Mouse (Mus musculus) hindbrain, embryonic 16.5 days (tissue): ENCODE data around the gene Gm9857. TPM values are rescaled to one million over a fixed set of nuclear protein-coding genes. Genes with fewer than 3 reads are reported as not detected.

ENCODE experiments used
- ATAC-seq: fragments of 200-750 bp; cut with Nextera tagmentation; 2 replicates; pipeline ENCODE4 v1.8.0; 2017; ENCODE audit warnings: moderate TSS enrichment, moderate library complexity
- H3K27ac ChIP-seq: fragments of 300-500 bp; sonication (generic); 2 replicates; pipeline ENCODE4 v1.5.1; 2014; ENCODE audit warnings: low read depth, mild to moderate bottlenecking, control low read depth, low read length, moderate library complexity
- H3K27me3 ChIP-seq: fragments of 300-500 bp; sonication (generic); replicated peaks from 2 replicates; pipeline ENCODE4 v1.6.1; 2014; ENCODE audit warnings: low read length; ENCODE audit not compliant: control insufficient read depth, insufficient read depth
- H3K36me3 ChIP-seq: fragments of 300-500 bp; sonication (generic); 2 replicates; pipeline ENCODE4 v1.6.1; 2014; ENCODE audit warnings: mild to moderate bottlenecking, low read length, moderate library complexity, mixed read lengths; ENCODE audit not compliant: control insufficient read depth, insufficient read depth
- H3K4me1 ChIP-seq: fragments of 300-500 bp; sonication (generic); 2 replicates; pipeline ENCODE4 v1.6.1; 2014; ENCODE audit warnings: low read depth, low read length; ENCODE audit not compliant: control insufficient read depth, insufficient read depth
- H3K4me2 ChIP-seq: fragments of 300-500 bp; sonication (generic); 2 replicates; pipeline ENCODE4 v1.6.1; 2014; ENCODE audit warnings: mild to moderate bottlenecking, low read length, control low read depth, moderate library complexity
- H3K4me3 ChIP-seq: fragments of 300-500 bp; sonication (generic); 2 replicates; pipeline ENCODE4 v1.5.1; 2014; ENCODE audit warnings: mild to moderate bottlenecking, low read length, control low read depth, moderate library complexity
- H3K9ac ChIP-seq: fragments of 300-500 bp; sonication (generic); 2 replicates; pipeline ENCODE4 v1.6.1; 2014; ENCODE audit warnings: low read depth, mild to moderate bottlenecking, control low read depth, low read length, moderate library complexity
- H3K9me3 ChIP-seq: fragments of 300-500 bp; sonication (generic); 2 replicates; pipeline ENCODE4 v1.6.1; 2014; ENCODE audit warnings: mild to moderate bottlenecking, low read length, moderate library complexity; ENCODE audit not compliant: control insufficient read depth
- WGBS: fragments of 180-500 bp; shearing (Covaris S2); extraction: QIAGEN DNeasy Blood & Tissue Kit; methylation state at CpG from one replicate; pipeline ENCODE4 v1.1.7; 2014; 5-methylcytosine and 5-hydroxymethylcytosine counted together
- polyA plus RNA-seq: library from polyadenylated mRNA; unstranded; fragments of >200 nt; fragmentation: Nextera tagmentation; extraction: Ambion mirVana; gene quantifications from 2 replicates; pipeline ENCODE4 v1.2.1, GENCODE M21; 2015

The Gm9857 gene
- polyA plus RNA-seq, 1 experiment from 2014 or later: not detected

- ATAC-seq: no peak
- Histone ChIP-seq H3K4me3 (no peak overlapping the region), H3K4me1 (no peaks in the 10 kb centered on the region), H3K4me2 (no peak overlapping the region), H3K27me3 (no peaks in the 10 kb centered on the region), H3K9me3 (no peaks in the 10 kb centered on the region), H3K27ac (no peak overlapping the region), H3K9ac (no peak overlapping the region), H3K36me3 (peaks cover 4% of the 10 kb centered on the region; the same call in 1 of the 2 replicates)
- WGBS: 95% methylated on average over 4 of the region's 4 CpGs
Observed at GRCm38 (mm10) chr3:108898640-108899039, 41.6 kb downstream of the Gm9857 start.

DNA sequence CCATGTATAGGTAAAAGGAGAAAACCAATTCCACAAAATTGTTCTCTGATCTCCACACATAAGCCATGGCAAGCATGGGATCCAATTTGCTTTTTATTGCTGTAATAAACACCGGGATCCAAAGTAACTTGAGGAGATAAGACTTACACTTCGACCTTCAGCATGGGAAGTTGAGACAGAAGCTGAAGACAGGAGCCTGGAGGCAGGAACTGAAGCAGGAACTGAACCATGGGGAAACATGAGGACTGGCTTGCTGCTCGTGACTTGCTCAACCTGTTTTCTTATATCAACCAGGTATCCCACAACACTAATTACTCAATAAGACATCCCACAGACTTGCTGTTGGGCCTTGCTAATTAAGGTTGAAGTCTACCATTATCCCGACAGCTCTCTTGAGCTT, 47.3 kb downstream of the Gm9857 start:
- Histone ChIP-seq H3K4me3 (no peak overlapping the region), H3K4me2 (no peak overlapping the region), H3K27ac (no peak overlapping the region), H3K27me3 (no peaks in the 10 kb centered on the region), H3K9ac (no peak overlapping the region), H3K4me1 (no peaks in the 10 kb centered on the region), H3K36me3 (no peaks in the 10 kb centered on the region), H3K9me3 (no peaks in the 10 kb centered on the region)
- ATAC-seq: no peak
- 78% methylated on average over 4 of the region's 4 CpGs for WGBS

DNA sequence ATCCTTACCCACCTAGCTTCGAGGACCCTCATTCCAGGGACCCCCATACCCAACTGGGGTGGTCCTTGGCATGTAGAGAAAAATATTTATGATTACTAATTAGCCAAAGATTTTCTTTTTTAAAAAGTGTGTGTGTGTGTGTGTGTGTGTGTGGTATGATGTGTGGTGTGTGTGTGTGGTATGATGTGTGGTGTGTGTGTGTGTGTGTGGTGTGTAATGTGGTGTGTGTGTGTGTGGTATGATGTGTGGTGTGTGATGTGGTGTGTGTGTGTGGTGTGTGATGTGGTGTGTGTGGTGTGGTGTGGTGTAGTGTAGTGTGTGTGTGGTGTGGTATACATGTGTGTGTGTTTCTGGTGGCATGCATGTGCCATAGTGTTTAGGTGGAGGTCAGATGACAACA, 48.2 kb downstream of the Gm9857 start:
- 90% methylated on average over 1 of the region's 1 CpGs for WGBS
- Histone ChIP-seq H3K36me3 (no peaks in the 10 kb centered on the region), H3K9me3 (no peaks in the 10 kb centered on the region), H3K27ac (no peak overlapping the region), H3K4me1 (no peaks in the 10 kb centered on the region), H3K4me2 (no peak overlapping the region), H3K9ac (no peak overlapping the region), H3K4me3 (no peak overlapping the region), H3K27me3 (no peaks in the 10 kb centered on the region)
- ATAC-seq: no peak

Other genes with a start within 250 kb of the Gm9857 start
- gene Gpsm2, start 218.1 kb downstream of the Gm9857 start, polyA plus RNA-seq: 19.8 and 21.1 TPM in 2 replicates
- gene Aknad1, start 200.8 kb downstream of the Gm9857 start, polyA plus RNA-seq: not detected in 2 replicates
- gene Stxbp3, start 99.9 kb downstream of the Gm9857 start, polyA plus RNA-seq: 16.7 and 17.3 TPM in 2 replicates
- 0.05 and 0.06 TPM in 2 replicates for gene Fndc7, start 50.4 kb downstream of the Gm9857 start, polyA plus RNA-seq
- 48.9 and 50.6 TPM in 2 replicates for gene Prpf38b, start 28.7 kb downstream of the Gm9857 start, polyA plus RNA-seq
- 3.7 and 3.8 TPM in 2 replicates for gene Henmt1, start 572 bp downstream of the Gm9857 start, polyA plus RNA-seq
- gene Fam102b, start 87.2 kb upstream of the Gm9857 start, polyA plus RNA-seq: 11.0 and 12.6 TPM in 2 replicates
- not detected in 2 replicates for gene Slc25a54, start 140.0 kb upstream of the Gm9857 start, polyA plus RNA-seq
- 3.6 and 5.7 TPM in 2 replicates for gene Slc25a24, start 182.7 kb upstream of the Gm9857 start, polyA plus RNA-seq